Comparison of ENCODE assay signal across 17 mouse cellular contexts in genomic region chr10:112629752-112630151, GRCm38 (mm10).
"Had no signal": no experiment of that assay in that cellular context is flagged by ENCODE, and none has a peak within 500 bp of the region (broad histone marks: within the 10 kb centered on the region; RNA-seq: fewer than 3 reads in every experiment).

No protein-coding gene starts in this region.

- H3K9ac ChIP-seq: intestine, embryonic 15.5 days; kidney, embryonic 15.5 days; lung, embryonic 14.5 days; midbrain, embryonic 12.5 days; neural tube, embryonic 13.5 days had no signal

- H3K4me1 ChIP-seq: intestine, embryonic 15.5 days; kidney, embryonic 15.5 days; midbrain, embryonic 12.5 days; neural tube, embryonic 13.5 days had no signal

- H3K36me3 ChIP-seq: intestine, embryonic 15.5 days; kidney, embryonic 15.5 days; midbrain, embryonic 12.5 days; neural tube, embryonic 13.5 days had no signal

- H3K9me3 ChIP-seq: intestine, embryonic 15.5 days; kidney, embryonic 15.5 days; midbrain, embryonic 12.5 days had no signal

- H3K4me3 ChIP-seq: intestine, embryonic 15.5 days; kidney, embryonic 15.5 days; left cerebral cortex, adult 2 months; midbrain, embryonic 12.5 days; neural tube, embryonic 13.5 days had no signal

- DNase-seq: kidney, adult 11 months; kidney, adult 8-10 months; kidney, postnatal 10 days; kidney, postnatal 36 days; layer of hippocampus, postnatal 36 days; lung, embryonic 14.5 days; thymus, adult 2 months; thymus, postnatal 14 days; thymus, postnatal 4 days had no signal

- H3K4me2 ChIP-seq: intestine, embryonic 15.5 days; kidney, embryonic 15.5 days; lung, embryonic 14.5 days; midbrain, embryonic 12.5 days; neural tube, embryonic 13.5 days had no signal

- H3K27ac ChIP-seq: intestine, embryonic 15.5 days; kidney, embryonic 15.5 days; left cerebral cortex, adult 2 months; macrophage; midbrain, embryonic 12.5 days; neural tube, embryonic 13.5 days had no signal

- ATAC-seq: intestine, embryonic 15.5 days; lung, postnatal 0 days; midbrain, embryonic 16.5 days had no signal

- H3K27me3 ChIP-seq: intestine, embryonic 15.5 days; kidney, embryonic 15.5 days; midbrain, embryonic 12.5 days; neural tube, embryonic 13.5 days had no signal
